Mouse (Mus musculus): ENCODE measurements around the gene Ucma.

DNA sequence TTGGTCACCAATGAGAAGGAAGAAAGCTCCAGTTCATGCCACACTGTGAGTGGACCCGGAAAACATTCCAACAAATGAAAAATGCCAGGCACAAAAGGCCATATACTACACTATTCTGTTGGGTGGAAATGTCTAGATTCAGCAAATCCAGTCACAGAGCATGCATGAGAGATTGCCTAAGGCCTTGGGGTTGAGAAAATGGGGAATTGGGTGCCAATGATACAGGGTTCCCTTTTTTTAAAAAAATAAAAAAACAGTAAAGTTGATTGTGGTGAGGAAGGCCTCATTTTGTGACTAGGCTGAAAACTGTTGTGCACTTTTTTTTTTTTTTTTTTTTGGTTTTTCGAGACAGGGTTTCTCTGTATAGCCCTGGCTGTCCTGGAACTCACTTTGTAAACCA is 6.8 kb upstream of the Ucma start:
- TF ChIP-seq CTCF (IDR thresholded peaks at IDR 0.05; ENCODE audit: extremely low read depth, insufficient read length, insufficient replicate concordance, low read depth, low read length) (no peak), POLR2A (IDR thresholded peaks at IDR 0.05; ENCODE audit: low read depth, low read length) (no peak)
